Mouse (Mus musculus) forebrain, embryonic 16.5 days (tissue): Measurements from ENCODE around the gene 2510009E07Rik. TPM values are rescaled to one million over a fixed set of nuclear protein-coding genes. Genes with fewer than 3 reads are reported as not detected.

Source experiments
- ATAC-seq: fragments of 200-750 bp; cut with Nextera tagmentation; 2 replicates; pipeline ENCODE4 v1.8.0; 2017; ENCODE audit warnings: mild to moderate bottlenecking, moderate library complexity
- H3K27ac ChIP-seq: fragments of 300-500 bp; sonication (generic); 2 replicates; pipeline ENCODE4 v1.5.1; 2014; ENCODE audit warnings: low read length, control low read depth
- H3K27me3 ChIP-seq: fragments of 300-500 bp; sonication (generic); replicated peaks from 2 replicates; pipeline ENCODE4 v1.6.1; 2014; ENCODE audit warnings: low read length; ENCODE audit not compliant: control insufficient read depth, insufficient read depth
- H3K36me3 ChIP-seq: fragments of 300-500 bp; sonication (generic); 2 replicates; pipeline ENCODE4 v1.6.1; 2014; ENCODE audit not compliant: control insufficient read depth, insufficient read depth
- H3K4me1 ChIP-seq: fragments of 300-500 bp; sonication (generic); replicated peaks from 2 replicates; pipeline ENCODE4 v1.6.1; 2014; ENCODE audit warnings: low read length; ENCODE audit not compliant: control insufficient read depth, insufficient read depth
- H3K4me2 ChIP-seq: fragments of 300-500 bp; sonication (generic); 2 replicates; pipeline ENCODE4 v1.6.1; 2014; ENCODE audit warnings: mild to moderate bottlenecking, low read length, control low read depth
- H3K4me3 ChIP-seq: fragments of 300-500 bp; sonication (generic); replicated peaks from 2 replicates; pipeline ENCODE4 v1.5.1; 2014; ENCODE audit warnings: mild to moderate bottlenecking, low read length, control low read depth
- H3K9ac ChIP-seq: fragments of 300-500 bp; sonication (generic); replicated peaks from 2 replicates; pipeline ENCODE4 v1.6.1; 2014; ENCODE audit warnings: low read depth, low read length, control low read depth
- H3K9me3 ChIP-seq: fragments of 300-500 bp; sonication (generic); 2 replicates; pipeline ENCODE4 v1.6.1; 2016; ENCODE audit warnings: low read length; ENCODE audit not compliant: control insufficient read depth
- WGBS: fragments of 180-500 bp; shearing (Covaris S2); extraction: QIAGEN DNeasy Blood & Tissue Kit; methylation state at CpG from one replicate; pipeline ENCODE4 v1.1.7; 2014; 5-methylcytosine and 5-hydroxymethylcytosine counted together
- polyA plus RNA-seq: library from polyadenylated mRNA; unstranded; fragments of >200 nt; fragmentation: Nextera tagmentation; extraction: Ambion mirVana; gene quantifications from 2 replicates; pipeline ENCODE4 v1.2.1, GENCODE M21; 2015

2510009E07Rik gene
- polyA plus RNA-seq, 1 experiment from 2014 or later, result 43.0 TPM

- H3K9ac ChIP-seq, result peak overlapping the region; percentile 22; the same call in 1 of the 2 replicates
- H3K4me2 ChIP-seq, result peak overlapping the region; percentile 20
- H3K27me3 ChIP-seq, result no peaks in the 10 kb centered on the region
- H3K9me3 ChIP-seq, result 0 out of 2 replicates have a peak, but pooled peaks cover 2% of the 10 kb centered on the region
- H3K4me1 ChIP-seq, result peaks cover 15% of the 10 kb centered on the region
- H3K36me3 ChIP-seq, result no peaks in the 10 kb centered on the region
- WGBS, result 8% methylated on average over 18 of the region's 18 CpGs
- ATAC-seq, result peak; percentile 66
- H3K4me3 ChIP-seq, result no peak overlapping the region
- H3K27ac ChIP-seq, result peak overlapping the region; percentile 33; the same call in 1 of the 2 replicates
These were observed 29.7 kb downstream of the 2510009E07Rik start for GRCm38 (mm10) chr16:21664633-21665363.

GRCm38 (mm10) chr16:21655961-21656360, 38.5 kb downstream of the 2510009E07Rik start:
- H3K4me3 ChIP-seq, result no peak overlapping the region
- peaks cover 18% of the 10 kb centered on the region for H3K4me1 ChIP-seq
- H3K27ac ChIP-seq, result peak overlapping the region; percentile 47; the same call in 1 of the 2 replicates
- H3K27me3 ChIP-seq, result no peaks in the 10 kb centered on the region
- no peak overlapping the region for H3K9ac ChIP-seq
- H3K4me2 ChIP-seq, result no peak overlapping the region
- H3K9me3 ChIP-seq, result 0 out of 2 replicates have a peak, but pooled peaks cover 2% of the 10 kb centered on the region
- no peaks in the 10 kb centered on the region for H3K36me3 ChIP-seq
- ATAC-seq, result peak; percentile 45; the same call in 1 of the 2 replicates
- 78% methylated on average over 9 of the region's 9 CpGs for WGBS

- WGBS, result 19% methylated on average over 6 of the region's 6 CpGs
- no peak overlapping the region for H3K4me2 ChIP-seq
- H3K27me3 ChIP-seq, result no peaks in the 10 kb centered on the region
- H3K27ac ChIP-seq, result peak overlapping the region; percentile 38
- H3K9me3 ChIP-seq, result 0 out of 2 replicates have a peak, but pooled peaks cover 2% of the 10 kb centered on the region
- ATAC-seq, result no peak
- H3K4me1 ChIP-seq, result peaks cover 19% of the 10 kb centered on the region
- H3K4me3 ChIP-seq, result no peak overlapping the region
- no peaks in the 10 kb centered on the region for H3K36me3 ChIP-seq
- no peak overlapping the region for H3K9ac ChIP-seq
These were observed 39.2 kb downstream of the 2510009E07Rik start for GRCm38 (mm10) chr16:21655291-21655690.

- H3K4me3 ChIP-seq, result no peak overlapping the region
- peak; percentile 61 for ATAC-seq
- 0 out of 2 replicates have a peak, but pooled peaks cover 1% of the 10 kb centered on the region for H3K9me3 ChIP-seq
- no peaks in the 10 kb centered on the region for H3K36me3 ChIP-seq
- no peak overlapping the region; the same call in 1 of the 2 replicates for H3K27ac ChIP-seq
- H3K9ac ChIP-seq, result no peak overlapping the region
- H3K27me3 ChIP-seq, result no peaks in the 10 kb centered on the region
- H3K4me1 ChIP-seq, result peaks cover 20% of the 10 kb centered on the region
- no peak overlapping the region for H3K4me2 ChIP-seq
- WGBS, result 40% methylated on average over 5 of the region's 5 CpGs
These were observed 40.1 kb downstream of the 2510009E07Rik start for GRCm38 (mm10) chr16:21654384-21654783.

- 81% methylated on average over 15 of the region's 15 CpGs for WGBS
- no peaks in the 10 kb centered on the region for H3K36me3 ChIP-seq
- H3K27ac ChIP-seq, result no peak overlapping the region
These were observed 41.3 kb downstream of the 2510009E07Rik start for GRCm38 (mm10) chr16:21653151-21653550.

GRCm38 (mm10) chr16:21651161-21651560, 43.3 kb downstream of the 2510009E07Rik start:
- Histone ChIP-seq H3K4me1 (peaks cover 20% of the 10 kb centered on the region), H3K9me3 (no peaks in the 10 kb centered on the region), H3K9ac (no peak overlapping the region), H3K36me3 (no peaks in the 10 kb centered on the region), H3K4me2 (no peak overlapping the region), H3K27ac (no peak overlapping the region), H3K27me3 (no peaks in the 10 kb centered on the region), H3K4me3 (no peak overlapping the region)
- ATAC-seq, result no peak
- WGBS, result 87% methylated on average over 4 of the region's 4 CpGs

More at GRCm38 (mm10) chr16:21653151-21653550, 41.3 kb downstream of the 2510009E07Rik start:
- Histone ChIP-seq H3K4me3 (no peak overlapping the region), H3K4me2 (no peak overlapping the region), H3K4me1 (peaks cover 20% of the 10 kb centered on the region), H3K9me3 (no peaks in the 10 kb centered on the region), H3K9ac (no peak overlapping the region), H3K27me3 (no peaks in the 10 kb centered on the region)
- ATAC-seq, result no peak

- Histone ChIP-seq H3K4me2 (no peak overlapping the region), H3K9ac (no peak overlapping the region), H3K4me3 (no peak overlapping the region), H3K27ac (no peak overlapping the region), H3K36me3 (no peaks in the 10 kb centered on the region), H3K27me3 (no peaks in the 10 kb centered on the region), H3K9me3 (no peaks in the 10 kb centered on the region), H3K4me1 (peaks cover 13% of the 10 kb centered on the region)
- 39% methylated on average over 3 of the region's 3 CpGs for WGBS
- peak; percentile 51; the same call in 1 of the 2 replicates for ATAC-seq
These were observed 44.2 kb downstream of the 2510009E07Rik start for GRCm38 (mm10) chr16:21650289-21650688.

GRCm38 (mm10) chr16:21648800-21649199, 45.7 kb downstream of the 2510009E07Rik start:
- no peak overlapping the region for H3K4me2 ChIP-seq
- H3K36me3 ChIP-seq, result no peaks in the 10 kb centered on the region
- H3K4me3 ChIP-seq, result no peak overlapping the region
- no peak overlapping the region for H3K27ac ChIP-seq
- no peaks in the 10 kb centered on the region for H3K27me3 ChIP-seq
- peaks cover 2% of the 10 kb centered on the region; the same call in 1 of the 2 replicates for H3K4me1 ChIP-seq
- H3K9me3 ChIP-seq, result no peaks in the 10 kb centered on the region
- ATAC-seq, result no peak
- H3K9ac ChIP-seq, result no peak overlapping the region
- 79% methylated on average over 4 of the region's 4 CpGs for WGBS

- no peak overlapping the region for H3K4me3 ChIP-seq
- ATAC-seq, result no peak
- peaks cover 2% of the 10 kb centered on the region; the same call in 1 of the 2 replicates for H3K4me1 ChIP-seq
- no peaks in the 10 kb centered on the region for H3K9me3 ChIP-seq
- no peak overlapping the region for H3K4me2 ChIP-seq
- no peaks in the 10 kb centered on the region for H3K36me3 ChIP-seq
- WGBS, result 86% methylated on average over 3 of the region's 3 CpGs
- H3K9ac ChIP-seq, result no peak overlapping the region
- H3K27me3 ChIP-seq, result no peaks in the 10 kb centered on the region
- no peak overlapping the region for H3K27ac ChIP-seq
These were observed 48.0 kb downstream of the 2510009E07Rik start for GRCm38 (mm10) chr16:21646496-21646895.
